Mouse (Mus musculus): ENCODE results near the gene Limk2.

The Limk2 gene

GRCm38 (mm10) chr11:3408997-3409732 is at the start of gene Limk2:
Limk2 (minus strand) TSS chr11:3409189.
- peak; percentile 87 for DNase-seq (ENCODE audit: low read depth, low spot score)

DNA sequence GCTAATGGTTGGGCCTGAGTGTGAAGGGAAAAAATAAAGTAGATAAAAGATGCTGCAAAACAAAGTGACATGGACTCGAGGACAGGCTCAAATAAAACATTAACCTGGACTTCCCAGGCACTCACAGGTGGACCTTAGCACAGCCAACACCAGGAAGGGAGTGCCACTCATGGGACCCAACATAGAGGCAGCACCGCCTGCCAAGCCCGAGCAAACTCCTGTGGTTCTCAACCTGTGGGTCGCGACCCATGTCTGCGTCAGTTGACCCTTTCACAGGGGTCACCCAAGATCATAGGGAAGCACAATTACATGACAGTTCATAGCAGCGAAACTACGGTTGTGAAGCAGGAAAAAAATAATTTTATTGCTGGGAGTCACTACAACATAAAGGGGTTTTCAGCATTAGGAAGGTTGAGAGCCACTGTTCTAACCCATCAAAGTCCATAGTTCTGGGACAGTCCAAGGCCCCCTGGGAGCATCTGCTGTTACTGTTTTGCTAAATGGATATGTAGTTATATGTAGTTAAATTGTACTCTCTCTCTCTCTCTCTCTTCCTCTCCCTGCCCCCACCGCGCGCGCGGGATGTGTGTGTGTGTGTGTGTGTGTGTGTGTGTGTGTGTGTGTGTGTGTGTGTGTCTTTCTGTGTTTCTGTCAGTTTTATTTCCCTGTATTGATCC is 49.6 kb upstream of the Limk2 start:
- no peak for DNase-seq (ENCODE audit: low read depth, low spot score)

GRCm38 (mm10) chr11:3456354-3456753 is 47.4 kb upstream of the Limk2 start:
- peak; percentile 80 for DNase-seq (ENCODE audit: low read depth, low spot score)

GRCm38 (mm10) chr11:3454506-3454905 is 45.5 kb upstream of the Limk2 start:
- no peak for DNase-seq (ENCODE audit: low read depth, low spot score)

DNA sequence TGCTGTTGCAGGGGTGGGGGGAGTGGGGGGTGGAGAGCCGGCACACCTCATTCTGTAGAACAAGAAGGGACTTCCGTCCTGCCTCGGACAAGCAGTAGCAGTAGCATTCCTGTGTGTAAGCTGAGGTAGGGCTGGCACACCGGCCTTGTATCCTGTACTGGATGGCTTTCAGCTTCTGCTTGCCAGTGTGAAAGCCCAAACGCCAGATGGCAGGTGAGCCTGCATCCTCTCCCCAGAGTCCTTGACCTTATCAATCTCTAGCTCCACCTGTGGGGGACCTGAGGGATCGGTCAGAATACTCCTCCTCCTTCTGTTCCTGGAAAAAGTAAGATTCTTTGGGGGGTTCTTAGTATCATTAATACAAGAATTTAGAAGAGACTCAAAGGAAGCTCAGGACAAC is 44.5 kb upstream of the Limk2 start:
- no peak for DNase-seq (ENCODE audit: low read depth, low spot score)

GRCm38 (mm10) chr11:3452769-3453168 is 43.8 kb upstream of the Limk2 start:
- peak; percentile 44 for DNase-seq (ENCODE audit: low read depth, low spot score)

DNA sequence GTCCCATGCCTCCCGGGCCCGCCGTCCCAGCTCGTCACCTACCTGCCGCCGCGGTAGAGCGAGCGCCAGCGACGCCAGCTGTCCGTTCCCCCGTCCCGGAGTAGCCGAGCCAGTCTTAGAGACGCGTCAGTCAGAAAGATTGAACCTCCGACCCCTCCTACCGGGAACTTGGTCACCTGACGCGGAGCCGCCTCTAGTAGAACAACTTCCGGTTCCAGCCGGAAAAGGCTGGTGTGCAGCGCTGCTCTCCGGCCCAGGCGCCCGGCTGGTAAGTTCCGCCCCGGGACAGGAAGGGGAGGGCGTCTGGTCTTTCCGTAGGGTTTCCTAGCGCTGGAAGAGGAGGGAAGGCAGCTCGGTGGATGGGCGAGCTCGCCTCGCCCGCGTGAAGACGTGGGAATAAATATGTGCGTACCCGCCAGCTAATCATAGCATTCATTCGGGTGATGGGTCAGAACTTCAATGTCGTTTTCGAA is 43.2 kb upstream of the Limk2 start, which contains the start of gene Rnf185:
Gene Rnf185, minus strand, starts transcription at position 197 of the 473 bp plus-strand sequence.
- DNase-seq (ENCODE audit: low read depth, low spot score) = peak; percentile 97

DNA sequence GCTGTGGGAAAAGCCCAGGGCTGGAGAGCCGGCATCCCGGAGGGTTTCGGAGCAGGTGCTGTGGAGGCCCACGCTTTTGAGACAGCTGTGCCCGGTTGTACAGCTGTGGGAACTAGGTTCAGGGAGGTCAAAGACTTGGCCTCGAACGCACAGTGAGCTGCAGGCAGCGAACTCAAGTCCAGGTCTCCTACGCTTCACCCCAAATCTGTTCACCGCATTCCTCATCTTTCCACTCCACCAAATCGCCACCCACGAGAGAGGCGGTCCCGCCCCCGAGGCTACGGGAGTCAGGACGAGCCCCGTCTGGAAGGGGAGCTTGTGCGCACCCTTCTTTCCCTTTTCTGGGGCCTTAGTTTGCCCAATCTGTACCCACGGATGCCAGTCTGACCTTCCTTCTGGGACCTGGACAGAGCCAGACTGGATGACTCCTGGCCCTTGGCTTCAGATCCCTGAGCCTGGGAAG is 42.7 kb upstream of the Limk2 start:
- DNase-seq (ENCODE audit: low read depth, low spot score) = peak; percentile 54

- no peak for DNase-seq (ENCODE audit: low read depth, low spot score)
Observed at GRCm38 (mm10) chr11:3444875-3445274, 35.9 kb upstream of the Limk2 start.

DNA sequence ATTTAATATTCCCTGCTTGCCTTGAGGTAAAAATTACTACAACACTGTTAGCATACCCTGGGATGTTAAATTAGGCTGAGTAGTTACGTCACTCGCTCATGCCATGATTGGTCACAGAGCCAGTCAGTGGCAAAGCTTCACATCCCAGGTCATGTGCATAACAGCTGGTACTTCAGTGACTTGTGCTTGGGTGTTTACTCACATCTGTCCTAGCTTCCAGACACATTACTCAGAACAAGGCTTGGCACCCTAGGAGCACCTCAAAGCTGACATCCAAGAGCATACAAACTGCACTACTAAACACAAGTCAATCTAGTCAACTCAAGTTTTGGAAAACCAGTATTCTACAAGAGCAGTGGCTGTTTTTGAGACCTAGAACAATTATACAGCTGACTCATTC is 34.1 kb upstream of the Limk2 start:
- DNase-seq (ENCODE audit: low read depth, low spot score) = peak; percentile 77

DNA sequence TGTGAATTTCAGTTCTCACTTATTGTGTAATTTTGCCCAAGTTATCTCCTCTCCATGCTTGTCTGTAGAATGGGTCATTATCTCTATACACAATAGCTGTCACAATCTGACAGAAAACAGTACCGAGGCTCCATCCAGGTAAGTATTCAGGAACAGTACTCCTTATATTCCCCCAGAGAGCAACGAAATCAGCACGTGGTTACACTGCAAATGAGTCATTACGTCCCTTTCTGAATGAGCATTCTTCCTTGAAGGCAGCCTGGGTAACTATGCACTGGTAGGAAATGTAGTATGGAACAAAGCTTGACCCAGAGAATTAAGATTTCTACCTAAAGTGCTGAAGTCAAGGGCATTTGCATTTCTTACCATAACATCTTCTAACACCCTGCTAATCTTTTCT is 33.7 kb upstream of the Limk2 start:
- DNase-seq (ENCODE audit: low read depth, low spot score) = peak; percentile 80

- peak; percentile 80 for DNase-seq (ENCODE audit: low read depth, low spot score)
Observed at GRCm38 (mm10) chr11:3441696-3442443, 32.9 kb upstream of the Limk2 start.

GRCm38 (mm10) chr11:3437621-3438020 is 28.6 kb upstream of the Limk2 start:
- DNase-seq (ENCODE audit: low read depth, low spot score) = no peak

- DNase-seq (ENCODE audit: low read depth, low spot score) = no peak
Observed at GRCm38 (mm10) chr11:3433809-3434208, 24.8 kb upstream of the Limk2 start.

GRCm38 (mm10) chr11:3431976-3432603 is 23.1 kb upstream of the Limk2 start:
- DNase-seq (ENCODE audit: low read depth, low spot score) = no peak

GRCm38 (mm10) chr11:3431515-3431914 is 22.5 kb upstream of the Limk2 start:
- DNase-seq (ENCODE audit: low read depth, low spot score) = no peak

DNA sequence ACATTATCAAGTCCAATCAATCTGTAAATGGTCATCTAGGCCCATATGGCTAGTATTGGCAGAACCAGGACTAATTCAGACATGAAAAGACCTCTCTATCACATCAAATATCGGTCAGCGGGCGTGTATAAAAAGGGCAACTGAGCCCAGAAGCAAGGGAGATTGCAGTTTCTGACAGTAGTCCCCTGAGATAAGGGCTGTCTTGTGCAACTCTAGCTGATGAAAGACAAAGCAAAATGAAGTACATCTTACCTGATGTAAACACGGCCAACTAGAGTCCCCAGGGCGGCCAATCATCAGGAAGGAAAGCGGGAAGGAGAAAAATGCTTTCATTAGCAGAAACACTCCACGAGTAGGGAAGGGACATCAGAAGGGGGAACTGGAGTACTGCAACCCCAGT is 19.6 kb upstream of the Limk2 start:
- DNase-seq (ENCODE audit: low read depth, low spot score) = no peak

DNA sequence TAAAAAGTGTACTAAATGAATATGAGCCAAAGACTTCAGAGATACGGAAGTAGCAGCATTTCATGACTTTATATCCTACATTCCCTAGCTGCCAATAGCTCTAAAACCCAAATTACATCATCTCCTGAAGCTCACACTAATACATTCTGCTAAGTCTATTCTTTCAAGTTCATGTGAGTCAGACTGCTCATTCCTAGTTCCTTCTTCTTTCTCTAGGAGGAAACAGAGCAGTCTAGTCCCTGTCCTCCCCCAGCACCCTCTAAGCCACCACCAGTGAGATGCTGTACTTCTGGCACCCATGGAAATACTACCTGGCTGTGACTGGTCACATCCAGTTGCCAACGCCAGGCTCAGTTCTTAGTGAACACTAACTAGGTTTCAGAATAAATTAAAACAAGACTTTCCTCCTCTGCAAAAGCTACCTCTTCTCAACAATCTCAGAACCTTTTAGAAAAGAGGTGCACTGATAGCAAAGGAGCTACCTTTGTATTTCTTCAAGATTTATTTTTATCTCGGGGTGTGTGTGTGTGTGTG is 18.8 kb upstream of the Limk2 start:
- no peak for DNase-seq (ENCODE audit: low read depth, low spot score)

- DNase-seq (ENCODE audit: low read depth, low spot score) = no peak
Observed at GRCm38 (mm10) chr11:3422242-3422641, 13.3 kb upstream of the Limk2 start.

DNA sequence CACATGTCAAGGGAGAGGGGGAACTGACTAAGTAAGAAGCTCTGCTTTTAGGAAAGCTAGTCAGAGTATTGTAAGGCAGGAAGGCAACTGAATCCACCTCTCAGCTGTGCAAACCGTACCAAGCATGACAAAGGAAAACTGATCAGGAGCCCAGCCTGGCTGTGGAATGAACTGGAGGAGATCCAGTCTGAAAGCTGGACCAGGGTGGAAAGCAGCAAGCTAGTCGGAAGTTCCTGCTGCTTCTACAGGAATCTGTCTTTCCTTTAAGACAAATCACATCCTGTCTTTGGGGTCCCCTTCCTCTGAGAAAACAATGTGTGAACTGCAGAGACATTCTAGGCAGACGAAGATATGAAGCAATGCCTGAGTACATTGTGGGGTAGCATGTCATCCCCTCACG is 9.8 kb upstream of the Limk2 start:
- no peak for DNase-seq (ENCODE audit: low read depth, low spot score)

GRCm38 (mm10) chr11:3417795-3418194 is 8.8 kb upstream of the Limk2 start:
- no peak for DNase-seq (ENCODE audit: low read depth, low spot score)

Measured in 3T3-L1 (cell line).